Mouse (Mus musculus): Measurements from ENCODE around the gene Sapcd1.

Gene Sapcd1

DNA sequence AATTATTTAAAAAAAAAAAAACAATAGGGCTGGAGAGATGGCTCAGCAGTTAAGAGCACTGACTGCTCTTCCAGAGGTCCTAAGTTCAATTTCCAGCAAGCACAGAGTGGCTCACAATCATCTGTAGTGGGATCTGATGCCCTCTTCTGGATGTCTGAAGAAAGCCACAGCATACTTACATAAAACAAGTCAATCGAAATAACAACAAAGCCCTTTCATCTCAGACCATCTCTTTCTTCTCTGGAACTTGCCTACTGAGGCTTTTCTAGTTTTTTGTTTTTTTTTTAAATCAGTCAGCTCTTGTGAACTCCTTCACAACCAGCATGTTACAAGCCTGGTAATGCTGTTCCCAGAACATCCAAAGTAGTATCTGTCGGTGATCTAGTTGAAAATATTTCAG is 47.2 kb downstream of the Sapcd1 start:
- no peak for DNase-seq (ENCODE audit: low spot score)

DNA sequence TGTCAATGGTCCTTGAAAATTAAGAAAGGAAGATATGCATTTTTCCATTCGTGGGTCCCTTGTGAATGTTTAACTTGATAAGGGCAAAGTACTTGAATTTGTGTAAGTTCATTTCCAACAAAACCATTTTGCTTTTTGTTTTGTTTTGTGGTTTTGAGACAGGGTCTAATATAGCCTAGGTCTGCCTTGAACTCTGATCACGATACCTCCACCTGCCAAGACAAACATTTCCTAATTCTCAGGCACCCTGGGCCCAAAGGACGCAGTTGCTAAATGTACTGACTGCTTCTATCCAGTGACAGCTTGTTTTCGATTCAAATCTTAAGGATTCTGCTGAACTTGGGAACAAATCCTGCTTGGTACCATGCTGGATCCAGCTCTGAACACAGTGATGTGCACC is 48.2 kb downstream of the Sapcd1 start:
- no peak for DNase-seq (ENCODE audit: low spot score)

DNA sequence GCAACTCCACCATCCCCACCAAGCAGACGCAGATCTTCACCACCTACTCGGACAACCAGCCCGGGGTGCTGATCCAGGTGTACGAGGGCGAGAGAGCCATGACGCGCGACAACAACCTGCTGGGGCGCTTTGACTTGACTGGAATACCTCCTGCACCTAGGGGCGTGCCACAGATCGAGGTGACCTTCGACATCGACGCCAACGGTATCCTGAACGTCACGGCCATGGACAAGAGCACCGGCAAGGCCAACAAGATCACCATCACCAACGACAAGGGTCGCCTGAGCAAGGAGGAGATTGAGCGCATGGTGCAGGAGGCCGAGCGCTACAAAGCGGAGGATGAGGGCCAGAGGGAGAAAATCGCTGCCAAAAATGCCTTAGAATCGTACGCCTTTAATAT is 49.6 kb downstream of the Sapcd1 start:
- no peak for DNase-seq (ENCODE audit: low spot score)

DNA sequence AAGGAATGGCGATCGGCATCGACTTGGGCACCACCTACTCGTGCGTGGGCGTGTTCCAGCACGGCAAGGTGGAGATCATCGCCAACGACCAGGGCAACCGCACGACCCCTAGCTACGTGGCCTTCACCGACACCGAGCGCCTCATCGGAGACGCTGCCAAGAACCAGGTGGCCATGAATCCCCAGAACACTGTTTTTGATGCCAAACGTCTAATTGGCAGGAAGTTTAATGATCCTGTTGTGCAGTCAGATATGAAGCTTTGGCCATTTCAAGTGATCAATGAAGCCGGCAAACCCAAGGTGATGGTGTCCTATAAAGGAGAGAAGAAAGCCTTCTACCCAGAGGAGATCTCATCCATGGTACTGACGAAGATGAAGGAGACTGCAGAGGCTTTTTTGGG is 50.8 kb downstream of the Sapcd1 start:
- DNase-seq (ENCODE audit: low spot score), result no peak
